Mouse (Mus musculus) erythroblast, embryonic 14.5 days (primary cell): Measurements from ENCODE around the gene Ackr4.

Source experiments
- GATA1 ChIP-seq: IDR thresholded peaks from 2 replicates; pipeline ENCODE4 v1.6.1; 2012; ENCODE audit warnings: low read length, inconsistent platforms, mixed read lengths
- TAL1 ChIP-seq: IDR thresholded peaks from 3 replicates; pipeline ENCODE4 v1.6.1; 2012; ENCODE audit warnings: low read length, inconsistent platforms, mixed read lengths

DNA sequence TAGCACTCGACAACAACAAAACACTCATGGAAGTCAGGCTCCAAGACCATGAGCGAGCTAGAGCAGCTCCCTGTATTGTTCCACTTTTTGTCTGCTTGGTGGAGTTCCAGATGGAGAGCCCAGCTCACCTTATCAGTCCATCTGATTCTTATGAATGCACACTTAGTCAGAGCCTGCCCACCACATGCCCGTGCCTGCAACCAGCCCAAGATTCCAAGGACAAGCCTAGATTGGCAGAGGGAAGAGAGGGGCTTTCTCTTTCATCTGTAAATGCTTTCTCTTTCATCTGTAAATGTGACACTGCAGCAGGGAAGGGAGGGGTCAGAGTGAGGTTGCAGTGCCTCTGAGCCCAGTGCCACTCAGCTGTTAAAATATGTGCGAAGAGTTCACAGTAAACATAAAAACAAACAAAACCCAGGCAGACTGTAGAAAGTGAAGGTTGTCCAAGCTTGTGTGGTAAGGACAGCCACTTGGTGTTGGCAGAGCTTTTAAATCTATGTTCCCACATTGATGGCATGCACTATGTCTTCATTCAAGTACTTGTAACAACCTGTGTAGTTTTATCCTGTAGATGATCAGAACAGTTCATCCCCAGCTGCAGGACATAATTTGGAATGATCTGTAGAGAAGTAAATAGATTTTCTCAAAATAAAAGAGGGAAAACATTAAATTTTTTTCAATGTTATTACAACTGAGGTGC is 40.9 kb downstream of the Ackr4 start:
- TF ChIP-seq TAL1, result no peak
- TF ChIP-seq GATA1, result no peak
